Mouse (Mus musculus) forebrain, embryonic 13.5 days (tissue): ENCODE data around the gene Hist1h2ai. TPM values are rescaled to one million over a fixed set of nuclear protein-coding genes. Genes with fewer than 3 reads are reported as not detected.
"Not testable (repeated sequence)": the region's sequence is repeated elsewhere in the genome, so short reads cannot be mapped to it uniquely, and the experiment has no call there.

Experiments
- ATAC-seq: fragments of 200-750 bp; cut with Nextera tagmentation; 2 replicates; pipeline ENCODE4 v1.8.0; 2017
- H3K27ac ChIP-seq: fragments of 300-500 bp; sonication (generic); 2 replicates; pipeline ENCODE4 v1.5.1; 2015; ENCODE audit warnings: inconsistent platforms, mild to moderate bottlenecking, moderate library complexity
- H3K27me3 ChIP-seq: fragments of 300-500 bp; sonication (generic); 2 replicates; pipeline ENCODE4 v1.6.1; 2015; ENCODE audit warnings: mild to moderate bottlenecking, inconsistent platforms
- H3K36me3 ChIP-seq: fragments of 300-500 bp; sonication (generic); 2 replicates; pipeline ENCODE4 v1.6.1; 2015; ENCODE audit warnings: mild to moderate bottlenecking, inconsistent platforms; ENCODE audit not compliant: poor library complexity, severe bottlenecking
- H3K4me1 ChIP-seq: fragments of 300-500 bp; sonication (generic); 2 replicates; pipeline ENCODE4 v1.6.1; 2015; ENCODE audit warnings: inconsistent platforms
- H3K4me2 ChIP-seq: fragments of 300-500 bp; sonication (generic); 2 replicates; pipeline ENCODE4 v1.6.1; 2015; ENCODE audit warnings: inconsistent platforms, mild to moderate bottlenecking, moderate library complexity
- H3K4me3 ChIP-seq: fragments of 300-500 bp; sonication (generic); 2 replicates; pipeline ENCODE4 v1.5.1; 2015; ENCODE audit warnings: mild to moderate bottlenecking, inconsistent platforms
- H3K9ac ChIP-seq: fragments of 300-500 bp; sonication (generic); 2 replicates; pipeline ENCODE4 v1.6.1; 2015; ENCODE audit warnings: mild to moderate bottlenecking, inconsistent platforms
- H3K9me3 ChIP-seq: fragments of 300-500 bp; sonication (generic); replicated peaks from 2 replicates; pipeline ENCODE4 v1.6.1; 2016; ENCODE audit warnings: inconsistent platforms
- WGBS: fragments of 180-500 bp; shearing (Covaris S2); methylation state at CpG from one replicate; pipeline ENCODE4 v1.1.7; 2015; 5-methylcytosine and 5-hydroxymethylcytosine counted together
- polyA plus RNA-seq: library from polyadenylated mRNA; unstranded; fragments of >200 nt; fragmentation: Nextera tagmentation; extraction: Ambion mirVana; gene quantifications from 2 replicates; pipeline ENCODE4 v1.2.1, GENCODE M21; 2015

Gene Hist1h2ai
- 23.7 and 32.4 TPM in 2 replicates for polyA plus RNA-seq

DNA sequence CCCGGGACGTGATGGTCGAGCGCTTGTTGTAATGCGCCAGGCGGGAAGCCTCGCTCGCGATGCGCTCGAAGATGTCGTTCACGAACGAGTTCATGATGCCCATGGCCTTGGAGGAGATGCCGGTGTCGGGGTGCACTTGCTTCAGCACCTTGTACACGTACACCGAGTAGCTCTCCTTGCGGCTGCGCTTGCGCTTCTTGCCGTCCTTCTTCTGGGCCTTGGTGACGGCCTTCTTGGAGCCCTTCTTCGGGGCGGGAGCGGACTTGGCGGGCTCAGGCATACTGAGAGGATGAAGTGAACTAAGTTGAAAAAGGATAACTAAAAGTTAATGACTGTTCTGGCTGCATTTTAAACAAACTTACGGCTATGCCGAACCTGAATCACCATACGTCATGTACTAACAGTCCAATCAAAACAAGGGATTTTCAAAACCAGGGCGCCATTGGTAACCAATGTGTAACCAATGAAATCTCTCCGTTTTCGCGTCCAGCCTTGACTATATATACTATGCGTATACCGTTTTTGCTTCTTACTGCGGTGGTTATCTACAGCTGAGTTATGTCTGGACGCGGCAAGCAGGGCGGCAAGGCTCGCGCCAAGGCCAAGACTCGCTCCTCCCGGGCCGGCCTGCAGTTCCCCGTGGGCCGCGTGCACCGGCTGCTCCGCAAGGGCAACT lies at the start of gene Hist1h2ai, which contains the start of gene Hist1h2bl:
Gene Hist1h2ai, plus strand, starts transcription at position 559 of the 676 bp plus-strand sequence.
Gene Hist1h2bl, minus strand, starts transcription at position 280 of the 676 bp plus-strand sequence.
- ATAC-seq = peak; percentile 95
- peak within 1 kb of the TSS; percentile 85 for H3K4me2 ChIP-seq
- H3K4me1 ChIP-seq = peaks cover 37% of the 10 kb centered on the region
- not testable (repeated sequence) for H3K36me3 ChIP-seq, H3K27me3 ChIP-seq, H3K9me3 ChIP-seq
- WGBS = under 1% methylated on average over 33 of the region's 50 CpGs
- peak within 1 kb of the TSS; percentile 87 for H3K9ac ChIP-seq
- peak within 1 kb of the TSS; percentile 49 for H3K4me3 ChIP-seq
- H3K27ac ChIP-seq = peak within 1 kb of the TSS; percentile 98

DNA sequence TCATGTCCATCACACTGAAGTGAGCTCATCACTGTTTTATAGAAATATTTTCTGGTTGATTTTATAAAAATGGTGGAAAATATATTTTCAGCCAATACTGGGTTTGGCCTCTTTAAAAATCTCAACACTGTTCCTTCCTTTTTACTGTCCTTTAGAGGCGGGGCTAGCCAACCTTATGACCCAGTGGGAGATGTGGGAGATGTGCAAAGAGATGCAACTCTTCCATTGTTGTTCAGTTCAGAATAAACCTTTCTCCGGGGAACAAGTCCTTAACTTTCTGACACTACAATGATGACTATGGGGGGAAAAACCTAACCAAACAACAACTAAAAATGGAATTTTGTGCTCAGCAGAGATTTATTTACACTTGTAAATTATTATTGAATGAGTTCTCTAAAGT lies 38.9 kb upstream of the Hist1h2ai start, which contains the start of gene Olfr1360:
Gene Olfr1360, minus strand, starts transcription at position 101 of the 400 bp plus-strand sequence.
- ATAC-seq = no peak
- H3K9ac ChIP-seq = no peak within 1 kb of the TSS
- no peaks in the 10 kb centered on the region for H3K36me3 ChIP-seq
- no peak within 1 kb of the TSS for H3K4me3 ChIP-seq
- 72% methylated on average over 2 of the region's 2 CpGs for WGBS
- no peaks in the 10 kb centered on the region for H3K27me3 ChIP-seq
- H3K4me1 ChIP-seq = no peaks in the 10 kb centered on the region
- no peak within 1 kb of the TSS for H3K4me2 ChIP-seq
- no peak within 1 kb of the TSS for H3K27ac ChIP-seq
- no peaks in the 10 kb centered on the region for H3K9me3 ChIP-seq

- Histone ChIP-seq H3K9ac (no peak within 1 kb of the TSS), H3K36me3 (no peaks in the 10 kb centered on the region), H3K9me3 (no peaks in the 10 kb centered on the region), H3K4me1 (no peaks in the 10 kb centered on the region), H3K4me3 (no peak within 1 kb of the TSS), H3K4me2 (no peak within 1 kb of the TSS), H3K27me3 (no peaks in the 10 kb centered on the region), H3K27ac (no peak within 1 kb of the TSS)
- ATAC-seq = no peak
Observed at GRCm38 (mm10) chr13:21697811-21698210, 18.4 kb upstream of the Hist1h2ai start, which contains the start of gene Olfr1359. Gene Olfr1359 (plus strand): TSS chr13:21698111.

DNA sequence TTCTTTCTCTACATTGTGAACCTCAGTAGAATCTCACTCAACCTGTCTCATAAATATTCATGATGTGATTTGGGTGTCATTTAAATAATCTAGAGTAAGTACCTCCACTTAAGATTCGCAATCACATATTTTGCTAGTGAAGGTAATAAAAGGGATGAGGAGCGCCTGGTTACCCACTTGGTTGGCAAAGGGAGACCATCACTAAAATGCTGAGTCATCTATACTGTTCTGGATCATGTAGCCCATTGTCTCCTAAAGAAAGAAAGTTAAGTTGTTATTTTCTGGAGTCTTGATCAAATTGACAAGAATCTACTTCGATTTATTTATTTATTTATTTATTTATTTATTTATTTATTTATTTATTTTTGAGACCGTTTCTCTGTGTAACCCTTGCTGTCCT lies 9.6 kb upstream of the Hist1h2ai start:
- no peak overlapping the region for H3K27ac ChIP-seq
- no peak overlapping the region for H3K4me3 ChIP-seq
- H3K9ac ChIP-seq = no peak overlapping the region
- no peaks in the 10 kb centered on the region for H3K27me3 ChIP-seq
- H3K36me3 ChIP-seq = no peaks in the 10 kb centered on the region
- H3K4me1 ChIP-seq = no peaks in the 10 kb centered on the region
- no peaks in the 10 kb centered on the region for H3K9me3 ChIP-seq
- no peak for ATAC-seq
- WGBS = 81% methylated on average over 4 of the region's 4 CpGs
- H3K4me2 ChIP-seq = no peak overlapping the region

DNA sequence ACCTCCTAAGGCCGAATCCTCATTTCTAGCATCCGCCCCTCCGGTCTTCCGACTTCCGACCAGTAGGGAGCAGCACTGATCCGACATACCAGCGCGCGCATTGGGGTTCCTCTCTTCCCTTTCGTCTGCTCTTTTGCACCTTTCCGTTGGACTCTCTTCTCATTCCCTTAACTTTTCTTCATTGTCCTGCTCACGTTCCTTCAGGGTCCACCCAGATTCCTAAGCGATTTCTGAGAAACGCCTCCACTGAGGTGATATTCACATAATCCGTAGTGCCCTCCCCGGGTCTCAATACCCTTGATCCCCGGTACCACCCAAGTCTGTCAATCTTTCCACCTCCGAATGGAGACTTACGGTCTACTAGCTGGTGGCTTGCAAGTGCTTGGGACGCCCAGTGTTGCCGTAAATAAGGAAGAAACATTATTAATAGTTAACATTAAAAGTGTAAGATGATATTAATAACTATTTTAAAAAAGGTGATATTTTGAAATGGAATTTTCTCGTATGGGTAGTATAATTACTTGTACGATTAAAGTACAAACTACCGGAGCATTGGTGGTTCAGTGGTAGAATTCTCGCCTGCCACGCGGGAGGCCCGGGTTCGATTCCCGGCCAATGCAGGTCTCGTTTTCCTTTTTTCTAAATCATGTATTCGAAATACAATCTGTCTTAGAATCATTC lies 6.1 kb upstream of the Hist1h2ai start:
- H3K4me2 ChIP-seq = peak overlapping the region; percentile 65
- peak overlapping the region; percentile 49 for H3K4me3 ChIP-seq
- under 1% methylated on average over 32 of the region's 32 CpGs for WGBS
- H3K9ac ChIP-seq = peak overlapping the region; percentile 51; the same call in 1 of the 2 replicates
- H3K9me3 ChIP-seq = no peaks in the 10 kb centered on the region
- ATAC-seq = peak; percentile 82
- H3K36me3 ChIP-seq = no peaks in the 10 kb centered on the region
- H3K27ac ChIP-seq = peak overlapping the region; percentile 57
- H3K4me1 ChIP-seq = peaks cover 4% of the 10 kb centered on the region
- no peaks in the 10 kb centered on the region for H3K27me3 ChIP-seq

- peak overlapping the region; percentile 49 for H3K4me3 ChIP-seq
- peaks cover 8% of the 10 kb centered on the region for H3K4me1 ChIP-seq
- WGBS = 1% methylated on average over 22 of the region's 22 CpGs
- peak overlapping the region; percentile 65 for H3K4me2 ChIP-seq
- H3K9ac ChIP-seq = peak overlapping the region; percentile 49
- peak; percentile 85 for ATAC-seq
- no peaks in the 10 kb centered on the region for H3K36me3 ChIP-seq
- no peaks in the 10 kb centered on the region for H3K27me3 ChIP-seq
- H3K27ac ChIP-seq = no peak overlapping the region
- H3K9me3 ChIP-seq = no peaks in the 10 kb centered on the region
Observed at GRCm38 (mm10) chr13:21710821-21711525, 5.2 kb upstream of the Hist1h2ai start.

GRCm38 (mm10) chr13:21711698-21712097 lies 4.5 kb upstream of the Hist1h2ai start:
- Histone ChIP-seq H3K27me3 (no peaks in the 10 kb centered on the region), H3K9ac (no peak overlapping the region), H3K4me2 (peak overlapping the region; percentile 65), H3K4me1 (peaks cover 8% of the 10 kb centered on the region), H3K9me3 (no peaks in the 10 kb centered on the region), H3K36me3 (no peaks in the 10 kb centered on the region), H3K4me3 (peak overlapping the region; percentile 49; the same call in 1 of the 2 replicates), H3K27ac (no peak overlapping the region)
- WGBS = 28% methylated on average over 4 of the region's 4 CpGs
- no peak for ATAC-seq

GRCm38 (mm10) chr13:21714725-21715124 lies 1.5 kb upstream of the Hist1h2ai start:
- H3K27ac ChIP-seq = peak overlapping the region; percentile 98
- H3K4me2 ChIP-seq = peak overlapping the region; percentile 85
- H3K9me3 ChIP-seq = no peaks in the 10 kb centered on the region
- 3% methylated on average over 7 of the region's 7 CpGs for WGBS
- no peaks in the 10 kb centered on the region for H3K36me3 ChIP-seq
- peak overlapping the region; percentile 78 for H3K9ac ChIP-seq
- no peaks in the 10 kb centered on the region for H3K27me3 ChIP-seq
- peak overlapping the region; percentile 49 for H3K4me3 ChIP-seq
- H3K4me1 ChIP-seq = peaks cover 24% of the 10 kb centered on the region
- no peak for ATAC-seq

DNA sequence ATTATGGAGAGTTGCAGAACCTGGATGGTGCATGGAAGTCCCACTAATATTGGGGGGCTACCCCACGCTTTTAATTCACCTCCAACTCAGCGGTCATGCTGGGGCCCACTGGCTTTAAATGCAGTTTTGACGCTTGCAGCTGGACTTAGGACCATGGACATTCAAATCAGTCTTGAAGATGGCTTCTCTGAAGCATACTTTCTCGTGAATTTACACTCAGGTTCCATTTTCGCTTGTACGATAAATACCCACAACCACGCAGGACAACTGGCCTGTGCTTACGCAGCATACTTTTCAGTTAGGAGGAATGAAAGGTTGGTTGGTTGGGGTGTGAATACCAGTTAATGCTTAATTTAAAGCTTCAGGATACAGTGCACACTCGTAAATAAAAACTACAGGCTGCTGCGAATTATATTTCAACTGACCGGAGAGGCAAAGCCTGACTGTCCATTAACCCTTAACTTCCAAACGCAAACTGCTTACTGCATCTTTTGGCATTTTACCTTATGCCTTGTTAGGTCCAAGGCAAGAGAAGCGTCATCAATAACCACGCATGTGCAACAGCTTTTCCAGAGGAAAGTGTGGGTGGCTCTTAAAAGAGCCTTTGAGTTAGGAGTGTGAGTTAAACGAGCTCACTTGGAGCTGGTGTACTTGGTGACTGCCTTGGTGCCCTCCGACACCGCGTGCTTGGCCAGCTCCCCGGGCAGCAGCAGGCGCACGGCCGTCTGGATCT lies 925 bp upstream of the Hist1h2ai start:
- H3K9ac ChIP-seq = peak overlapping the region; percentile 78

GRCm38 (mm10) chr13:21716540-21717391 lies 544 bp downstream of the Hist1h2ai start:
- Histone ChIP-seq H3K27ac (peak overlapping the region; percentile 98), H3K4me2 (peak overlapping the region; percentile 85), H3K4me3 (peak overlapping the region; percentile 49), H3K9ac (peak overlapping the region; percentile 87), H3K4me1 (peaks cover 39% of the 10 kb centered on the region)
- 1% methylated on average over 9 of the region's 38 CpGs for WGBS
- H3K27me3 ChIP-seq, H3K36me3 ChIP-seq, H3K9me3 ChIP-seq: not testable (repeated sequence)
- ATAC-seq = peak; percentile 14

More for the DNA sequence above, 925 bp upstream of the Hist1h2ai start:
- WGBS = 1% methylated on average over 22 of the region's 22 CpGs
- H3K27me3 ChIP-seq = no peaks in the 10 kb centered on the region
- H3K4me2 ChIP-seq = peak overlapping the region; percentile 85
- H3K4me3 ChIP-seq = peak overlapping the region; percentile 49
- no peaks in the 10 kb centered on the region for H3K9me3 ChIP-seq
- ATAC-seq = no peak
- H3K27ac ChIP-seq = peak overlapping the region; percentile 98
- H3K4me1 ChIP-seq = peaks cover 30% of the 10 kb centered on the region
- no peaks in the 10 kb centered on the region for H3K36me3 ChIP-seq
